Mouse (Mus musculus) limb, embryonic 14.5 days (tissue): ENCODE data around the gene Mcoln3. TPM values are rescaled to one million over a fixed set of nuclear protein-coding genes. Genes with fewer than 3 reads are reported as not detected.

Source experiments
- ATAC-seq: fragments of 200-750 bp; cut with Nextera tagmentation; 2 replicates; pipeline ENCODE4 v1.8.0; 2017; ENCODE audit warnings: low read depth, moderate number of reproducible peaks, moderate TSS enrichment; ENCODE audit not compliant: low FRiP score
- DNase-seq: peaks from one replicate; pipeline ENCODE4 v3.0.0-alpha.2; 2015; ENCODE audit warnings: low spot score
- H3K27ac ChIP-seq: fragments of 300-500 bp; sonication (generic); replicated peaks from 2 replicates; pipeline ENCODE4 v1.5.1; 2014; ENCODE audit warnings: low read depth, mild to moderate bottlenecking, low read length, moderate library complexity, mixed read lengths
- H3K27me3 ChIP-seq: fragments of 300-500 bp; sonication (generic); 2 replicates; pipeline ENCODE4 v1.6.1; 2014; ENCODE audit warnings: low read length, mixed read lengths; ENCODE audit not compliant: control insufficient read depth, insufficient read depth
- H3K36me3 ChIP-seq: fragments of 300-500 bp; sonication (generic); 2 replicates; pipeline ENCODE4 v1.6.1; 2014; ENCODE audit warnings: mild to moderate bottlenecking, low read length, moderate library complexity, mixed read lengths; ENCODE audit not compliant: control insufficient read depth, insufficient read depth
- H3K4me1 ChIP-seq: fragments of 300-500 bp; sonication (generic); 2 replicates; pipeline ENCODE4 v1.6.1; 2014; ENCODE audit warnings: antibody characterized with exemption, low read length, mixed read lengths; ENCODE audit not compliant: control insufficient read depth, insufficient read depth
- H3K4me2 ChIP-seq: fragments of 300-500 bp; sonication (generic); replicated peaks from 2 replicates; pipeline ENCODE4 v1.6.1; 2014; ENCODE audit warnings: low read depth, mild to moderate bottlenecking, low read length, moderate library complexity; ENCODE audit not compliant: severe bottlenecking
- H3K4me3 ChIP-seq: fragments of 300-500 bp; sonication (generic); replicated peaks from 2 replicates; pipeline ENCODE4 v1.5.1; 2014; ENCODE audit warnings: low read length
- H3K9ac ChIP-seq: fragments of 300-500 bp; sonication (generic); 2 replicates; pipeline ENCODE4 v1.6.1; 2014; ENCODE audit warnings: mild to moderate bottlenecking, low read depth, low read length, moderate library complexity; ENCODE audit not compliant: severe bottlenecking
- H3K9me3 ChIP-seq: fragments of 300-500 bp; sonication (generic); 2 replicates; pipeline ENCODE4 v1.6.1; 2016; ENCODE audit warnings: low read length; ENCODE audit not compliant: control insufficient read depth
- POLR2A ChIP-seq: fragments of 200-500 bp; IDR thresholded peaks from 2 replicates; pipeline ENCODE4 v1.8.0; 2012; ENCODE audit warnings: inconsistent platforms, mild to moderate bottlenecking, moderate library complexity, borderline replicate concordance; ENCODE audit not compliant: insufficient read depth, insufficient read length; ENCODE audit errors: extremely low read depth
- WGBS: fragments of 180-500 bp; shearing (Covaris S2); extraction: QIAGEN DNeasy Blood & Tissue Kit; methylation state at CpG from one replicate; pipeline ENCODE4 v1.1.7; 2014; 5-methylcytosine and 5-hydroxymethylcytosine counted together
- polyA plus RNA-seq, 2 experiments: library from polyadenylated mRNA; depleted of rRNA in 1 of 2; stranded (reverse) in 1 of 2; unstranded in 1 of 2; fragments of >200 nt; fragmentation: Nextera tagmentation in 1 of 2; extraction: Ambion mirVana in 1 of 2; gene quantifications; 2 replicates each; pipeline versions ENCODE4 v1.2.1 to v1.2.3; 2012 to 2014

Gene Mcoln3
- polyA plus RNA-seq, 2 experiments, result 1.9 to 2.0 TPM

DNA sequence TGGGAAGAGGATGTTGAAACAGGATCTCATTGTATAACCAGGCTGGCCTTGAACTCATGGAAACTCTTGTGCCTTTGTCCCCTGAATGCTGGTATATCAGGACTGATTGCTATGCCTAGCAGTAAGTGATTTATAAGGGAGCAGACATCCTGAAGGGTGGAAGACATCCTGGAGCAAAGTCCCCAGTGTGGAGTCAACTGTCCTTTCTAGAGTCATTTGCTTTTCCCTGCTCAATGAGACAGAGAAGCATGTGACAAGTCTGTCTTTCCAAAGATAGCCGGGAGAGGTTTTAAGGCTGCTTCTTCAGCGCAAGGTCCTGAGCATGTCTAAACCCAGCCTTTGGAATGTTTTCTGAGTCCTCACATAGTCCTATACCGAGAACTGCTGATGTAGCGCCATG lies 52.1 kb downstream of the Mcoln3 start:
- no peak overlapping the region for H3K9ac ChIP-seq
- H3K27me3 ChIP-seq, result no peaks in the 10 kb centered on the region
- WGBS, result 89% methylated on average over 4 of the region's 4 CpGs
- DNase-seq (no peak), ATAC-seq (no peak)
- TF ChIP-seq POLR2A, result no peak
- H3K4me2 ChIP-seq, result no peak overlapping the region
- H3K27ac ChIP-seq, result no peak overlapping the region
- H3K36me3 ChIP-seq, result no peaks in the 10 kb centered on the region
- no peak overlapping the region for H3K4me3 ChIP-seq
- H3K4me1 ChIP-seq, result 0 out of 2 replicates have a peak, but pooled peaks cover 3% of the 10 kb centered on the region
- H3K9me3 ChIP-seq, result no peaks in the 10 kb centered on the region; the same call in 1 of the 2 replicates

DNA sequence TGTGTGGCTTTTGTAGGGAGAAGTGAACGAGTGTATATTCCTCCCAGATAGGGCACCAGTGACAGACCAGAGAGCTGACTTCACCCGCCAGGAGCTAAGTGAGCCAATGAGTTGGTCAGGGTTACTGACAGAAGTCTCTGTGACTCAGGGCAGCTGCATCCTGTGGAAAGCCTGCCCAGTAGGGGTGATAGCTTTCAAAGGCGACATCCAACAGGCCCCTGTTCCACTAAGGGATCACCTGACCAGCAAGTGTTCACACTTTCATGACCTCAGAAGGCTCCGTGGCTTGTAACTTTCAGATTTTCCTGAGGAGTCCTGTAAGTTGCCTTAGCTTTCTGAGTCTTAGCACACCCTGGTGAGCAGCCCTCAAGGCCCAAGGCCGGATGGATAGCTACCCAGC lies 55.8 kb downstream of the Mcoln3 start:
- H3K9ac ChIP-seq, result no peak overlapping the region
- no peaks in the 10 kb centered on the region for H3K4me1 ChIP-seq
- no peak for DNase-seq
- no peak overlapping the region for H3K27ac ChIP-seq
- no peak for TF ChIP-seq POLR2A
- no peaks in the 10 kb centered on the region for H3K27me3 ChIP-seq
- no peaks in the 10 kb centered on the region; the same call in 1 of the 2 replicates for H3K9me3 ChIP-seq
- H3K4me3 ChIP-seq, result no peak overlapping the region
- 62% methylated on average over 5 of the region's 5 CpGs for WGBS
- ATAC-seq, result no peak
- H3K36me3 ChIP-seq, result no peaks in the 10 kb centered on the region
- no peak overlapping the region for H3K4me2 ChIP-seq

DNA sequence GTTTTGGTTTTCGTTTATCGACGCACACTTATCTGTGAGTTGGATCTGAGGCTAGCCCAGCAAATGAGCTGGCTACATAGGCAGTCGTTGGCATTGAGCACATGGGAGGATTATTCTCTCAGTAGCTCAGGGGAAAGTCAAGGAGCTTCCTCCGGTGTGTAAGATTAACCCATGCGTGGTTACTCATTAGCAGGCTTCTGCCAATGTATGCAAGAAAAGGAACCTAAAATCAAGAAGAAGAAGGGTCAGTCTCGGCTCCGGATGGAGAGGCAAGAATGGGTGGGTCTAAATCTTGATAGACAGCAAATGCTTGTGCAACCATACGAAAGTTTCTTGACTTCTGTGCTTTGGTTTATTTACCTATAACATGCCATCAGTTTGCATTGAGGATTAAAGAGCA lies 57.0 kb downstream of the Mcoln3 start:
- H3K9ac ChIP-seq, result no peak overlapping the region
- no peak overlapping the region for H3K4me2 ChIP-seq
- no peaks in the 10 kb centered on the region for H3K36me3 ChIP-seq
- H3K9me3 ChIP-seq, result no peaks in the 10 kb centered on the region; the same call in 1 of the 2 replicates
- no peak overlapping the region for H3K4me3 ChIP-seq
- DNase-seq (no peak), ATAC-seq (no peak)
- H3K27ac ChIP-seq, result no peak overlapping the region
- no peak for TF ChIP-seq POLR2A
- no peaks in the 10 kb centered on the region for H3K4me1 ChIP-seq
- WGBS, result 91% methylated on average over 9 of the region's 9 CpGs
- no peaks in the 10 kb centered on the region for H3K27me3 ChIP-seq

DNA sequence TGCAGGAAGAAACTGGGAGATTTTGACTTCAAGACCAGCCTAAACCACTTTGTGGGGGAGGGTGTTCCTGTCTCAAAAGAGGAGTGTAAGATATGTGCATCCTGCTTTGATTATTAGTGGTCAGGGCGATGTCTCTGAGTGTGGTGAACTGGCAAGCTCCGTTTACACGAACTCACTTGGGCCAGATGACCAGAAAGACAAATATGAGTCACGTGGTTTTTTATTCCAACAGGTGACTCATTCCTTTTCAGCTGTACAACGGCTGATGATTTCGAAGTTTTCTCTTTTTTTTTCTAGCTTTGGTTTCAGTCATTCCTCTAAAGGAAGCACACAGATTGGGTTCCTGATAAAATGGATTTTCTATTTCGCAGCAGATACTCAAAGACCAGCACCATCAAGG lies 60.0 kb downstream of the Mcoln3 start:
- no peak overlapping the region for H3K4me3 ChIP-seq
- ATAC-seq (no peak), DNase-seq (no peak)
- H3K9me3 ChIP-seq, result no peaks in the 10 kb centered on the region
- H3K9ac ChIP-seq, result no peak overlapping the region
- H3K4me1 ChIP-seq, result no peaks in the 10 kb centered on the region
- no peaks in the 10 kb centered on the region for H3K27me3 ChIP-seq
- H3K27ac ChIP-seq, result no peak overlapping the region
- H3K4me2 ChIP-seq, result no peak overlapping the region
- no peak for TF ChIP-seq POLR2A
- H3K36me3 ChIP-seq, result no peaks in the 10 kb centered on the region
- WGBS, result 82% methylated on average over 7 of the region's 7 CpGs

DNA sequence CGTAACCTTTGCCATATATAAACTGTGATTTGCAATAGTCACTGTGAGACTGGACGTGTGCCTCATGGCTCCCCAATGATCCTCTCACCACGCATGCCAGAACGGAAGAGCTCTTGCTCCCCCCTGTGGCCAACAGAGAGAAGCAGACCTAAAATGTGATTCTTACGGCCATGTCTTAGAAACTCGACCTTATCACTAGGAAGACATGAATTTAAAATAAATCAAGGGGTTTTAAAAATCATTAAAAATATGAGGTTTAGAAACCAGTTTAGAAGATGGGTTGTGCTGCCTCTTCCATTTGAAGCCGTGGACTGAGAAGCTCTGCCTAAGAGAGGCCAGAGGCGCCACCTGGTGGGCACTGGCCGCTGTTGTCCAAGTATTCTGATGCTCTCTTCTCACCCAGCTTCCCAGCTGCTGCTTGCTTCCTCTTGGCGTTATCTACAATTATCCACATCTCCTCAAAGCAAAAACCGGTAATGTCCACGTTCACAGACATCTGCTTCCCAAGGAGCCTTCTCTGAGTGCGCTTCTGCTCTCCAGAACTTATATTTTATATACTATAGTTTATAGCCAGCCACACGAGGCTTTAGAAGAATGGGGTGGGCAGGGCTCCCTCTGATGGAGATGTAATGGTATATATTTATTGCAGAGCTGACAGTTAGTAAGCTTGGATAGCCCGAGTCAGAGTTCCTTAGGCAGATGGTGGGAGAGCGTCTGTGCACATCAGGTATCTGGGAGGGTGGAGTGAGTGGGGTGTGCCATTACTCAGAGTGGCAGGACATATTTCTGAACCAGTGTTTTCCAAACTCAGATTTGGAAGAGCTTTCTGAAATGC lies 60.7 kb downstream of the Mcoln3 start:
- no peaks in the 10 kb centered on the region for H3K36me3 ChIP-seq
- 0 out of 2 replicates have a peak, but pooled peaks have one; percentile 5 for TF ChIP-seq POLR2A
- peak; percentile 88 for ATAC-seq
- 5% methylated on average over 16 of the region's 16 CpGs for WGBS
- no peak overlapping the region for H3K9ac ChIP-seq
- no peaks in the 10 kb centered on the region for H3K27me3 ChIP-seq
- peak overlapping the region; percentile 46 for H3K4me2 ChIP-seq
- H3K9me3 ChIP-seq, result no peaks in the 10 kb centered on the region
- H3K4me1 ChIP-seq, result no peaks in the 10 kb centered on the region
- H3K27ac ChIP-seq, result no peak overlapping the region
- DNase-seq, result peak; percentile 95
- H3K4me3 ChIP-seq, result peak overlapping the region; percentile 18
